Mouse (Mus musculus): ENCODE measurements at regions not wholly inside any gene's neighbourhood (a gene's known extent, or its start where the extent isn't known, plus 50 kb on each side); places are given as distances from the start of the nearest gene placed in this dataset.

- TF ChIP-seq CTCF (IDR thresholded peaks at IDR 0.05; ENCODE audit: control insufficient read depth, insufficient read depth, insufficient replicate concordance, low read depth, low read length): no peak
- TF ChIP-seq POLR2A (IDR thresholded peaks at IDR 0.05; ENCODE audit: control insufficient read depth, low read depth, low read length): no peak
- H3K4me3 ChIP-seq (ENCODE audit: control insufficient read depth, low read depth, low read length): no peak overlapping the region
- H3K27me3 ChIP-seq (ENCODE audit: control insufficient read depth, insufficient read depth, low read length): no peaks in the 10 kb centered on the region
- no peak overlapping the region; the same call in 1 of the 2 replicates for H3K27ac ChIP-seq (ENCODE audit: control insufficient read depth, insufficient read depth, low read depth, low read length)
- no peaks in the 10 kb centered on the region for H3K36me3 ChIP-seq (ENCODE audit: control insufficient read depth, insufficient read depth, low read length)
- no peaks in the 10 kb centered on the region for H3K4me1 ChIP-seq (ENCODE audit: control insufficient read depth, insufficient read depth, low read length)
Observed at GRCm38 (mm10) chr6:37714223-37714928, 156.2 kb upstream of the Trim24 start.

- TF ChIP-seq CTCF (IDR thresholded peaks at IDR 0.05; ENCODE audit: control insufficient read depth, insufficient read depth, insufficient replicate concordance, low read depth, low read length) (no peak), POLR2A (IDR thresholded peaks at IDR 0.05; ENCODE audit: control insufficient read depth, low read depth, low read length) (no peak)
- Histone ChIP-seq H3K36me3 (ENCODE audit: control insufficient read depth, insufficient read depth, low read length) (no peaks in the 10 kb centered on the region), H3K27me3 (ENCODE audit: control insufficient read depth, insufficient read depth, low read length) (no peaks in the 10 kb centered on the region), H3K4me3 (ENCODE audit: control insufficient read depth, low read depth, low read length) (no peak overlapping the region), H3K27ac (ENCODE audit: control insufficient read depth, insufficient read depth, low read depth, low read length) (no peak overlapping the region), H3K4me1 (ENCODE audit: control insufficient read depth, insufficient read depth, low read length) (no peaks in the 10 kb centered on the region)
Observed at GRCm38 (mm10) chr6:37721736-37722135, 148.9 kb upstream of the Trim24 start.

DNA sequence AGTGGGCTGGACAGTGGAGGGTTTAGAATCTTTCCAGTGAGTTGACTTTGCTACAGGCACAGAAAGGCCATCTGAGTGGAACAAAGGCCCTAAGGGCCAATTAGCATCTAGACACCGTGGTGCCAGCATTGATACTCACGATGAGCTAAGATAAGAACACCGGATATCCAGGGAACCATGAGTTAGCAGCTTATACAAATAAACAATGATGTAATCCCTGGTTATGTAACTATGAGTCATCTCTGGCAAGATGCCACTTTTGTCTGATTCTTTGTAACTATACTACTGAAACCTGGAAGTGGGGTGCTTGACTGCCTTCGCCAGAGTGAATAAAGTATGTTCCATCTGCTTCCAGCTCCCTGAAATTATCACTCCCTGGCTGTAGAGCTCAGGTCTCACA, 147.3 kb upstream of the Trim24 start:
- Histone ChIP-seq H3K36me3 (ENCODE audit: control insufficient read depth, insufficient read depth, low read length) (no peaks in the 10 kb centered on the region), H3K27ac (ENCODE audit: control insufficient read depth, insufficient read depth, low read depth, low read length) (no peak overlapping the region), H3K4me3 (ENCODE audit: control insufficient read depth, low read depth, low read length) (no peak overlapping the region), H3K4me1 (ENCODE audit: control insufficient read depth, insufficient read depth, low read length) (no peaks in the 10 kb centered on the region), H3K27me3 (ENCODE audit: control insufficient read depth, insufficient read depth, low read length) (no peaks in the 10 kb centered on the region)
- TF ChIP-seq CTCF (IDR thresholded peaks at IDR 0.05; ENCODE audit: control insufficient read depth, insufficient read depth, insufficient replicate concordance, low read depth, low read length) (no peak), POLR2A (IDR thresholded peaks at IDR 0.05; ENCODE audit: control insufficient read depth, low read depth, low read length) (no peak)

DNA sequence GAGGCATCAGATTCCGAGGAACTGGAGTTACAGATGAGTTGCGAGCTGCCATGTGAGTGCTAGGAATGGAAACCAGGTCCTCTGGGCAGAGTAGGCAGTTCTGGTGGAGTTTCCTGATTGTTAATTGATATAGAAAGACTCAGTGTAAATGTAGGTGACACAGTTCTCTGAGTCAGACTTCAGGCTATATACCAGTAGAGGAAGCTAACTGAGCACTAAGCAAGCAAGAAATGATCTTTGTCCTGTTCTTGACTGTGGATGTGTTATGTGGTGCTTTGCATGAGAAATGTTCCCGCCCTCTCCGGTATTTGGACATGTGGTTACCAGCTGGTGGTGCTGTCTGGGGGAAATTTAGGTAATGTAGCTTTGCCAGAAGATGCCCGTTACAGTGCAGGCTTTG, 146.4 kb upstream of the Trim24 start:
- Histone ChIP-seq H3K36me3 (ENCODE audit: control insufficient read depth, insufficient read depth, low read length) (no peaks in the 10 kb centered on the region), H3K4me1 (ENCODE audit: control insufficient read depth, insufficient read depth, low read length) (no peaks in the 10 kb centered on the region), H3K27me3 (ENCODE audit: control insufficient read depth, insufficient read depth, low read length) (no peaks in the 10 kb centered on the region), H3K27ac (ENCODE audit: control insufficient read depth, insufficient read depth, low read depth, low read length) (no peak overlapping the region), H3K4me3 (ENCODE audit: control insufficient read depth, low read depth, low read length) (no peak overlapping the region)
- TF ChIP-seq POLR2A (IDR thresholded peaks at IDR 0.05; ENCODE audit: control insufficient read depth, low read depth, low read length) (no peak), CTCF (IDR thresholded peaks at IDR 0.05; ENCODE audit: control insufficient read depth, insufficient read depth, insufficient replicate concordance, low read depth, low read length) (no peak)

GRCm38 (mm10) chr6:37728621-37729020, 142.0 kb upstream of the Trim24 start:
- Histone ChIP-seq H3K27ac (ENCODE audit: control insufficient read depth, insufficient read depth, low read depth, low read length) (no peak overlapping the region), H3K4me3 (ENCODE audit: control insufficient read depth, low read depth, low read length) (no peak overlapping the region), H3K4me1 (ENCODE audit: control insufficient read depth, insufficient read depth, low read length) (no peaks in the 10 kb centered on the region), H3K27me3 (ENCODE audit: control insufficient read depth, insufficient read depth, low read length) (no peaks in the 10 kb centered on the region), H3K36me3 (ENCODE audit: control insufficient read depth, insufficient read depth, low read length) (no peaks in the 10 kb centered on the region)
- no peak for TF ChIP-seq POLR2A (IDR thresholded peaks at IDR 0.05; ENCODE audit: control insufficient read depth, low read depth, low read length)
- no peak for TF ChIP-seq CTCF (IDR thresholded peaks at IDR 0.05; ENCODE audit: control insufficient read depth, insufficient read depth, insufficient replicate concordance, low read depth, low read length)

DNA sequence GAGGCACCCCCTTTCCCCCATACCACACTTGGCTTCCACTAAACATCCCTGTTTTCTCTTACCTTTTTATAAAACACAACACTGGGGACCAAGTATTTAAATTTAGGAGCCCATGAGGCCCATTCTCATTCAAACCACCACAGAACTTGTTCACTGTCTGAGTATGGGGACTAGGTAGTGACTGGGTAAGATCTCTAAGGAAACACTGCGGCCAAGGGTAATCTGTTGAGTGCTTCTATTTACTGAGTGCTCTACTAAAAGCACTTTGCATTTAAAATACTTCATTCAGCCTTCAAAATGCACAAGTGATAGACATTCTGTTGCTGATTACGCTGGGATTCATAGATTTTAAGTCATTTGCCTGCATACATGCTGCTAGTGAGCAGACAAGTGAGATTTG, 141.4 kb upstream of the Trim24 start:
- TF ChIP-seq POLR2A (IDR thresholded peaks at IDR 0.05; ENCODE audit: control insufficient read depth, low read depth, low read length): no peak
- no peak for TF ChIP-seq CTCF (IDR thresholded peaks at IDR 0.05; ENCODE audit: control insufficient read depth, insufficient read depth, insufficient replicate concordance, low read depth, low read length)
- Histone ChIP-seq H3K27me3 (ENCODE audit: control insufficient read depth, insufficient read depth, low read length) (no peaks in the 10 kb centered on the region), H3K4me1 (ENCODE audit: control insufficient read depth, insufficient read depth, low read length) (no peaks in the 10 kb centered on the region), H3K27ac (ENCODE audit: control insufficient read depth, insufficient read depth, low read depth, low read length) (no peak overlapping the region), H3K36me3 (ENCODE audit: control insufficient read depth, insufficient read depth, low read length) (no peaks in the 10 kb centered on the region), H3K4me3 (ENCODE audit: control insufficient read depth, low read depth, low read length) (no peak overlapping the region)

GRCm38 (mm10) chr6:37730500-37731239, 139.9 kb upstream of the Trim24 start:
- H3K27ac ChIP-seq (ENCODE audit: control insufficient read depth, insufficient read depth, low read depth, low read length): no peak overlapping the region
- TF ChIP-seq POLR2A (IDR thresholded peaks at IDR 0.05; ENCODE audit: control insufficient read depth, low read depth, low read length) (no peak), CTCF (IDR thresholded peaks at IDR 0.05; ENCODE audit: control insufficient read depth, insufficient read depth, insufficient replicate concordance, low read depth, low read length) (no peak)
- H3K4me1 ChIP-seq (ENCODE audit: control insufficient read depth, insufficient read depth, low read length): no peaks in the 10 kb centered on the region
- no peaks in the 10 kb centered on the region for H3K36me3 ChIP-seq (ENCODE audit: control insufficient read depth, insufficient read depth, low read length)
- no peaks in the 10 kb centered on the region for H3K27me3 ChIP-seq (ENCODE audit: control insufficient read depth, insufficient read depth, low read length)
- no peak overlapping the region for H3K4me3 ChIP-seq (ENCODE audit: control insufficient read depth, low read depth, low read length)
